Mouse (Mus musculus): Measurements from ENCODE around the gene Il13. TPM values are rescaled to one million over a fixed set of nuclear protein-coding genes. Genes with fewer than 3 reads are reported as not detected.

Il13 gene
- polyA plus RNA-seq, 1 experiment from 2014 or later = not detected

DNA sequence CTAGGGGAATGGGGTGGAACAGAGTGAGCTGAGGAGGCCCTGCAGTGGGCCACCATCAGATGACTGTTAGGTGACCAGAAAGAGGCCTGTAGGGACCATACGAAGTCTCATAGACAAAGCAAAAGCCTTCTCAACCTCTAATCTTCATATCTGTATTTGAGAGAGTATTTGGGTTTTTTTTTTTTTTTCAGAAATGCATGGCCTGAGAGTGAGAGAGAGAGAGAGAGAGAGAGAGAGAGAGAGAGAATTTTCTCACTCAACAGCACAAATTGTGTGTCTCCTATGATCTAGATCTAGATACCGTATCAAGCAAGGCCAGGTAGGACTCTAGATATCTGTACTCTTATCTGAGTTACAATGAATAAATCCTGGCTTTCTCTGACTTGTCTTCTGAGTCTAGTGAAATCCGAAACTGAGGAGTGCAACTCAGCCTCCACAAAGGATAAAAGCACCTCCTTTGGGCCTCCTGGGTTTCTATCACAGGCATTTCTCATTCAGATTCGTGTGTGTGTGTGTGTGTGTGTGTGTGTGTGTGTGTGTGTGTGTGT lies 16.9 kb downstream of the Il13 start:
- ATAC-seq = no peak
- TF ChIP-seq CTCF (IDR thresholded peaks at IDR 0.05) = no peak
- CTCF ChIA-PET = no interaction called here
- H3K27me3 ChIP-seq = no peaks in the 10 kb centered on the region
- in situ Hi-C loops (cut with MboI; ENCODE audit: low pct_unique_long_range_greater_than_20kb) = no loop called here
- no peak for DNase-seq (ENCODE audit: low read depth, low spot score)
- POLR2A ChIA-PET = no interaction called here

GRCm38 (mm10) chr11:53616748-53617558 lies 17.5 kb downstream of the Il13 start:
- TF ChIP-seq CTCF (IDR thresholded peaks at IDR 0.05) = no peak
- no peak for DNase-seq (ENCODE audit: low read depth, low spot score)
- ChIA-PET CTCF (no interaction called here), POLR2A (no interaction called here)
- in situ Hi-C loops (cut with MboI; ENCODE audit: low pct_unique_long_range_greater_than_20kb) = no loop called here
- no peaks in the 10 kb centered on the region for H3K27me3 ChIP-seq
- ATAC-seq = no peak

- CTCF ChIA-PET = no interaction called here
- ATAC-seq (no peak), DNase-seq (ENCODE audit: low read depth, low spot score) (no peak)
- TF ChIP-seq CTCF (IDR thresholded peaks at IDR 0.05) = no peak
- in situ Hi-C loops (cut with MboI; ENCODE audit: low pct_unique_long_range_greater_than_20kb) = no loop called here
- H3K27me3 ChIP-seq = no peaks in the 10 kb centered on the region
- POLR2A ChIA-PET = no interaction called here
Observed at GRCm38 (mm10) chr11:53615575-53615974, 18.9 kb downstream of the Il13 start.

DNA sequence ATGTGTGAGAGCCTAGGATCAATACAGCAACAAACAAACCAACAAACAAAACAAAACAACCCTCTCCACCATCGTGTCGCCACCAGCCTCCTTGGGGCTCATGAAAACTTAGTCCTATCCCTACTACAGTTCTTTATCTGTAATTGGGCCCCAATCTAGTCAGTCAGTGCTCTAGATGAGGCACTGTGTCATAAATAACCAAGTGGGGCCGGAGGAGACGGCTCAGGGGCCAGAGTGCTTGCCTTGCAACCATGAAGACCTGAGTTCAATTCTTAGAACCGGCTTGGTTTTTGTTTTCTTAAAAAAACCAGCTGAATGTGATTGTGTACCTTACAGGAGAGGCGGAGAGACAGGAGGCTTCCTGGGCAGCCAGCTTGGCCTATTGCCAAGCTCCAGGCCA lies 19.3 kb downstream of the Il13 start:
- POLR2A ChIA-PET = no interaction called here
- CTCF ChIA-PET = no interaction called here
- no peak for TF ChIP-seq CTCF (IDR thresholded peaks at IDR 0.05)
- ATAC-seq = no peak
- no peak for DNase-seq (ENCODE audit: low read depth, low spot score)
- H3K27me3 ChIP-seq = no peaks in the 10 kb centered on the region
- in situ Hi-C loops (cut with MboI; ENCODE audit: low pct_unique_long_range_greater_than_20kb) = no loop called here

- DNase-seq (ENCODE audit: low read depth, low spot score) (no peak), ATAC-seq (no peak)
- ChIA-PET POLR2A (no interaction called here), CTCF (no interaction called here)
- H3K27me3 ChIP-seq = no peaks in the 10 kb centered on the region
- no peak for TF ChIP-seq CTCF (IDR thresholded peaks at IDR 0.05)
- in situ Hi-C loops (cut with MboI; ENCODE audit: low pct_unique_long_range_greater_than_20kb) = no loop called here
Observed at GRCm38 (mm10) chr11:53609672-53610071, 24.8 kb downstream of the Il13 start.

GRCm38 (mm10) chr11:53609231-53609630 lies 25.3 kb downstream of the Il13 start:
- POLR2A ChIA-PET = no interaction called here
- CTCF ChIA-PET = interaction anchor here (1.2 kb wide), 1 partner anchor 13 kb away, joined by 3 read pairs; no protein-coding TSS in a partner anchor
- H3K27me3 ChIP-seq = no peaks in the 10 kb centered on the region
- DNase-seq (ENCODE audit: low read depth, low spot score) (no peak), ATAC-seq (no peak)
- in situ Hi-C loops (cut with MboI; ENCODE audit: low pct_unique_long_range_greater_than_20kb) = no loop called here
- no peak for TF ChIP-seq CTCF (IDR thresholded peaks at IDR 0.05)

DNA sequence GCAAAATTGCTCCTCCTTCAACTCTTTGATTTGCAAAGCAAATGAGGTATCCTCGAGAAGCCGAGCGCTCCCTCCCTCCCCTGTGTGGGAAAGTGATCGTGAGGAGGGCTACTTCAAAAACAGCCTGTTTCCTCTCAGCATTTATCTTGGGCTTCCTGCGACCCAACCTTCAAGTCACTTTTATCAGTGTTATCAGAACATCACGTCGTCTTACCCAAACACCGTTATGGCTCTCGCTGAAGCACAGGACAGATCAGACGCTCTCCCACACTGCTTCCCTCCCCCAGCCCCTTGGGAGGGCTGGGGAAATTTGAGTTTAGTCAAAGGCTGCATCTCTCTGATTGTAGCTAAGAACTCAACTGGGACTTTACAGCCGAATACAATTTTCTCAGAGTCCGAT lies 28.9 kb downstream of the Il13 start:
- in situ Hi-C loops (cut with MboI; ENCODE audit: low pct_unique_long_range_greater_than_20kb) = no loop called here
- POLR2A ChIA-PET = no interaction called here
- CTCF ChIA-PET = no interaction called here
- ATAC-seq (no peak), DNase-seq (ENCODE audit: low read depth, low spot score) (no peak)
- H3K27me3 ChIP-seq = no peaks in the 10 kb centered on the region
- TF ChIP-seq CTCF (IDR thresholded peaks at IDR 0.05) = no peak

- in situ Hi-C loops (cut with MboI; ENCODE audit: low pct_unique_long_range_greater_than_20kb) = no loop called here
- DNase-seq (ENCODE audit: low read depth, low spot score) (no peak), ATAC-seq (no peak)
- no peaks in the 10 kb centered on the region for H3K27me3 ChIP-seq
- POLR2A ChIA-PET = no interaction called here
- CTCF ChIA-PET = no interaction called here
- TF ChIP-seq CTCF (IDR thresholded peaks at IDR 0.05) = peak; percentile 43
Observed at GRCm38 (mm10) chr11:53604983-53605382, 29.5 kb downstream of the Il13 start.

DNA sequence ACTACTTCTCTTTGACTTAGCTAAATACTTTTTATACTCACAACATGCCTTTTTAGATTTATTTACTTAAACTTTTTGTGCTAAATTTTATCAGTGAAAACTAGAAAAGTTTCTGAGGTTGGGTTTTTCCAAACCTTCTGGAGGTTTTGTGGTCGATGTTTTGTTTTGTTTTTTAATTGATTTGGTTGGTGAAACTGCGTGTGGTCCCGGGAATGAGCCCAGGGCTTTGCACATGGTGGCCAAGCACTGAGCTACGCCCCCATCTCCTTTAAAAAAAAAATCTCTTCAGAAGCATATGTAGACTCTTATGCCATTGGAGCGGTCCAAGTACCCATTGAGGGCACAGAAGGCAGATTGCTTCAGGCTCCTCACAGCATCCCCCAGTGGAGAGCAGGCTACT lies 43.4 kb downstream of the Il13 start:
- ChIA-PET POLR2A (interaction anchor here (0.5 kb wide), 1 partner anchor 144 kb away, joined by 3 read pairs; no protein-coding TSS in a partner anchor), CTCF (interaction anchor here (1.0 to 3.7 kb wide), 5 partner anchors 8 to 50 kb away, joined by 3 to 19 read pairs (median 3); partner anchors contain the start of gene Kif3a)
- in situ Hi-C loops (cut with MboI; ENCODE audit: low pct_unique_long_range_greater_than_20kb) = no loop called here
- ATAC-seq (no peak), DNase-seq (ENCODE audit: low read depth, low spot score) (no peak)
- no peaks in the 10 kb centered on the region for H3K27me3 ChIP-seq
- no peak for TF ChIP-seq CTCF (IDR thresholded peaks at IDR 0.05)

GRCm38 (mm10) chr11:53590368-53590768 lies 44.1 kb downstream of the Il13 start:
- ChIA-PET CTCF (interaction anchor here (0.9 to 3.7 kb wide), 7 partner anchors 9 to 50 kb away, joined by 3 to 19 read pairs (median 3); partner anchors contain the start of gene Kif3a), POLR2A (no interaction called here)
- no peaks in the 10 kb centered on the region for H3K27me3 ChIP-seq
- DNase-seq (ENCODE audit: low read depth, low spot score) = no peak
- ATAC-seq = no peak
- peak; percentile 87 for TF ChIP-seq CTCF (IDR thresholded peaks at IDR 0.05)
- in situ Hi-C loops (cut with MboI; ENCODE audit: low pct_unique_long_range_greater_than_20kb) = no loop called here

DNA sequence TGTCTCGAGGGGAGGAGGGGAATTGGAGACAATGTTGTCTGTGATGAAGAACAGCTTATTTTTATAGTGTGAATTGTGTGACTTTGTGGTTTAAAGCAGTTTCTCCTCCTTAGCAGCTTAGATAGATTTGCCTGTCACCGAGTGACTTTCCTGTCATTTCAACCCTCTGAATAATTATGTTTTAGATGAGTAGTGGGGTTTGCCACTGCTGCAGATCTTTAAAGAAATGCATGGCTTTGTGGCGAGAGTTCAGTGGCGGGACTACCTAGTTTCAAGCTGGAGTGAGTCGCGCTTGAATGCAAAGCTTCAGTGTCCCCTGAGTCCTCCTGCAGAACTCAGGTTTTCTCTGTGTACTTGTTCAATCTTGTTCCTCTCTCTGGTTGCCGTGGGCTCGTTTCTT lies 46.2 kb downstream of the Il13 start:
- ATAC-seq = no peak
- ChIA-PET POLR2A (interaction anchor here (0.8 kb wide), 1 partner anchor 26 kb away, joined by 3 read pairs; no protein-coding TSS in a partner anchor), CTCF (interaction anchor here (1.0 kb wide), 1 partner anchor 14 kb away, joined by 4 read pairs; no protein-coding TSS in a partner anchor)
- TF ChIP-seq CTCF (IDR thresholded peaks at IDR 0.05) = no peak
- no peak for DNase-seq (ENCODE audit: low read depth, low spot score)
- no peaks in the 10 kb centered on the region for H3K27me3 ChIP-seq
- in situ Hi-C loops (cut with MboI; ENCODE audit: low pct_unique_long_range_greater_than_20kb) = loop anchor here (5.0 kb wide), 1 partner anchor 116 kb away; the partner anchor contains the start of gene Gm9837

All from Patski (cell line).